Mouse (Mus musculus): ENCODE data around the gene Magix.

- no peak for TF ChIP-seq POLR2A (IDR thresholded peaks at IDR 0.05; ENCODE audit: borderline replicate concordance, insufficient read depth, low read length)
- no peak for TF ChIP-seq CTCF (IDR thresholded peaks at IDR 0.05; ENCODE audit: borderline replicate concordance, insufficient read depth, low read depth, low read length)
Observed at GRCm38 (mm10) chrX:7661086-7661485, 20.0 kb downstream of the Magix start.
